Mouse (Mus musculus) lung, postnatal 0 days (tissue): ENCODE measurements around the gene BC028528. TPM values are rescaled to one million over a fixed set of nuclear protein-coding genes. Genes with fewer than 3 reads are reported as not detected.
A peak's percentile ranks its signal among the peaks of the same experiment; 100 is the strongest.

Experiments used
- ATAC-seq: fragments of 200-750 bp; cut with Nextera tagmentation; 2 replicates; pipeline ENCODE4 v1.8.0; 2017; ENCODE audit warnings: moderate library complexity
- DNase-seq: peaks from one replicate; pipeline ENCODE4 v3.0.0-alpha.2; 2016; ENCODE audit warnings: low spot score
- H3K27ac ChIP-seq: fragments of 300-500 bp; sonication (generic); 2 replicates; pipeline ENCODE4 v1.5.1; 2014; ENCODE audit warnings: antibody characterized with exemption, mild to moderate bottlenecking, low read length, mixed read lengths
- H3K27me3 ChIP-seq: fragments of 300-500 bp; sonication (generic); replicated peaks from 2 replicates; pipeline ENCODE4 v1.6.1; 2014; ENCODE audit warnings: low read length, mixed read lengths; ENCODE audit not compliant: insufficient read depth
- H3K36me3 ChIP-seq: fragments of 300-500 bp; sonication (generic); 2 replicates; pipeline ENCODE4 v1.6.1; 2014; ENCODE audit warnings: low read length, mixed read lengths; ENCODE audit not compliant: insufficient read depth
- H3K4me1 ChIP-seq: fragments of 300-500 bp; sonication (generic); 2 replicates; pipeline ENCODE4 v1.6.1; 2014; ENCODE audit warnings: antibody characterized with exemption, low read depth, low read length, mixed read lengths; ENCODE audit not compliant: insufficient read depth
- H3K4me2 ChIP-seq: fragments of 300-500 bp; sonication (generic); replicated peaks from 2 replicates; pipeline ENCODE4 v1.6.1; 2014; ENCODE audit warnings: low read depth, mild to moderate bottlenecking, low read length, moderate library complexity, mixed read lengths
- H3K4me3 ChIP-seq: fragments of 300-500 bp; sonication (generic); 2 replicates; pipeline ENCODE4 v1.5.1; 2014; ENCODE audit warnings: low read depth, low read length
- H3K9ac ChIP-seq: fragments of 300-500 bp; sonication (generic); replicated peaks from 2 replicates; pipeline ENCODE4 v1.6.1; 2014; ENCODE audit warnings: low read depth, mild to moderate bottlenecking
- H3K9me3 ChIP-seq: fragments of 300-500 bp; sonication (generic); 2 replicates; pipeline ENCODE4 v1.6.1; 2016; ENCODE audit warnings: low read length, mixed read lengths
- CTCF ChIP-seq: IDR thresholded peaks from 2 replicates; pipeline ENCODE4 v1.5.1; 2016; ENCODE audit warnings: antibody characterized with exemption, mild to moderate bottlenecking
- EP300 ChIP-seq: IDR thresholded peaks from 2 replicates; pipeline ENCODE4 v1.6.1; 2016; ENCODE audit warnings: antibody characterized with exemption, mild to moderate bottlenecking, control low read depth
- WGBS: fragments of 180-500 bp; shearing (Covaris S2); extraction: QIAGEN DNeasy Blood & Tissue Kit; methylation state at CpG from one replicate; pipeline ENCODE4 v1.1.7; 2014; 5-methylcytosine and 5-hydroxymethylcytosine counted together
- polyA plus RNA-seq: library from polyadenylated mRNA; unstranded; fragments of >200 nt; fragmentation: Nextera tagmentation; extraction: Ambion mirVana; gene quantifications from 2 replicates; pipeline ENCODE4 v1.2.1, GENCODE M21; 2015

BC028528 gene
- polyA plus RNA-seq, 1 experiment from 2014 or later: 247 TPM

- peak; percentile 55 for ATAC-seq
- Histone ChIP-seq H3K9ac (no peak overlapping the region; the same call in 1 of the 2 replicates), H3K4me1 (0 out of 2 replicates have a peak, but pooled peaks cover 2% of the 10 kb centered on the region), H3K9me3 (no peaks in the 10 kb centered on the region), H3K36me3 (peaks cover 4% of the 10 kb centered on the region), H3K27me3 (no peaks in the 10 kb centered on the region), H3K4me2 (peak overlapping the region; percentile 68), H3K4me3 (peak overlapping the region; percentile 58), H3K27ac (peak overlapping the region; percentile 89)
- DNase-seq: no peak
- 13% methylated on average over 7 of the region's 7 CpGs for WGBS
- TF ChIP-seq EP300 (0 out of 2 replicates have a peak, but pooled peaks have one; percentile 61), CTCF (no peak)
These were observed 1.3 kb upstream of the BC028528 start for GRCm38 (mm10) chr3:95893126-95893525.

GRCm38 (mm10) chr3:95892066-95893052 lies 554 bp upstream of the BC028528 start:
- 0 out of 2 replicates have a peak, but pooled peaks cover 3% of the 10 kb centered on the region for H3K36me3 ChIP-seq
- H3K9me3 ChIP-seq: no peaks in the 10 kb centered on the region
- 28% methylated on average over 11 of the region's 11 CpGs for WGBS
- H3K27me3 ChIP-seq: no peaks in the 10 kb centered on the region
- peak overlapping the region; percentile 34 for H3K4me3 ChIP-seq
- H3K4me1 ChIP-seq: 0 out of 2 replicates have a peak, but pooled peaks cover 2% of the 10 kb centered on the region
- H3K4me2 ChIP-seq: peak overlapping the region; percentile 68
- H3K27ac ChIP-seq: peak overlapping the region; percentile 89
- TF ChIP-seq CTCF (no peak), EP300 (no peak)
- peak overlapping the region; percentile 46; the same call in 1 of the 2 replicates for H3K9ac ChIP-seq
- no peak for ATAC-seq
- peak; percentile 44 for DNase-seq

- WGBS: 69% methylated on average over 3 of the region's 3 CpGs
- no peak overlapping the region for H3K4me3 ChIP-seq
- H3K4me1 ChIP-seq: no peaks in the 10 kb centered on the region
- no peak for TF ChIP-seq EP300
- TF ChIP-seq CTCF: no peak
- H3K9me3 ChIP-seq: no peaks in the 10 kb centered on the region
- H3K9ac ChIP-seq: no peak overlapping the region
- ATAC-seq (no peak), DNase-seq (no peak)
- 0 out of 2 replicates have a peak, but pooled peaks cover 3% of the 10 kb centered on the region for H3K36me3 ChIP-seq
- peak overlapping the region; percentile 9; the same call in 1 of the 2 replicates for H3K27ac ChIP-seq
- H3K4me2 ChIP-seq: 0 out of 2 replicates have a peak overlapping the region, but pooled peaks have one; percentile 68
- no peaks in the 10 kb centered on the region for H3K27me3 ChIP-seq
These were observed 2.1 kb downstream of the BC028528 start for GRCm38 (mm10) chr3:95889664-95890063.

- Histone ChIP-seq H3K27ac (no peak overlapping the region), H3K9ac (no peak overlapping the region), H3K4me2 (no peak overlapping the region), H3K27me3 (no peaks in the 10 kb centered on the region), H3K4me1 (peaks cover 3% of the 10 kb centered on the region; the same call in 1 of the 2 replicates), H3K36me3 (0 out of 2 replicates have a peak, but pooled peaks cover 3% of the 10 kb centered on the region), H3K9me3 (no peaks in the 10 kb centered on the region), H3K4me3 (no peak overlapping the region)
- no peak for ATAC-seq
- WGBS: 61% methylated on average over 4 of the region's 4 CpGs
- DNase-seq: no peak
- no peak for TF ChIP-seq CTCF
- no peak for TF ChIP-seq EP300
These were observed 4.2 kb downstream of the BC028528 start for GRCm38 (mm10) chr3:95887596-95887995.

GRCm38 (mm10) chr3:95884400-95884799 lies 7.4 kb downstream of the BC028528 start:
- WGBS: 85% methylated on average over 5 of the region's 5 CpGs
- H3K4me3 ChIP-seq: no peak overlapping the region
- H3K9me3 ChIP-seq: no peaks in the 10 kb centered on the region
- H3K9ac ChIP-seq: no peak overlapping the region
- H3K27me3 ChIP-seq: no peaks in the 10 kb centered on the region
- H3K4me2 ChIP-seq: no peak overlapping the region
- no peak for DNase-seq
- H3K4me1 ChIP-seq: peaks cover 11% of the 10 kb centered on the region; the same call in 1 of the 2 replicates
- 0 out of 2 replicates have a peak, but pooled peaks cover 3% of the 10 kb centered on the region for H3K36me3 ChIP-seq
- ATAC-seq: no peak
- no peak overlapping the region for H3K27ac ChIP-seq
- no peak for TF ChIP-seq EP300
- no peak for TF ChIP-seq CTCF

GRCm38 (mm10) chr3:95882816-95883425 lies 8.9 kb downstream of the BC028528 start:
- Histone ChIP-seq H3K27me3 (no peaks in the 10 kb centered on the region), H3K36me3 (0 out of 2 replicates have a peak, but pooled peaks cover 2% of the 10 kb centered on the region), H3K27ac (peak overlapping the region; percentile 52), H3K4me2 (peak overlapping the region; percentile 82), H3K9ac (peak overlapping the region; percentile 4; the same call in 1 of the 2 replicates), H3K4me1 (peaks cover 11% of the 10 kb centered on the region; the same call in 1 of the 2 replicates), H3K9me3 (no peaks in the 10 kb centered on the region), H3K4me3 (peak overlapping the region; percentile 38)
- peak; percentile 86 for DNase-seq
- TF ChIP-seq CTCF: peak; percentile 72
- TF ChIP-seq EP300: peak; percentile 48; the same call in 1 of the 2 replicates
- 2% methylated on average over 24 of the region's 24 CpGs for WGBS
- peak; percentile 27; the same call in 1 of the 2 replicates for ATAC-seq
